ENCODE assay signal across 8 mouse cellular contexts in the genomic region with DNA sequence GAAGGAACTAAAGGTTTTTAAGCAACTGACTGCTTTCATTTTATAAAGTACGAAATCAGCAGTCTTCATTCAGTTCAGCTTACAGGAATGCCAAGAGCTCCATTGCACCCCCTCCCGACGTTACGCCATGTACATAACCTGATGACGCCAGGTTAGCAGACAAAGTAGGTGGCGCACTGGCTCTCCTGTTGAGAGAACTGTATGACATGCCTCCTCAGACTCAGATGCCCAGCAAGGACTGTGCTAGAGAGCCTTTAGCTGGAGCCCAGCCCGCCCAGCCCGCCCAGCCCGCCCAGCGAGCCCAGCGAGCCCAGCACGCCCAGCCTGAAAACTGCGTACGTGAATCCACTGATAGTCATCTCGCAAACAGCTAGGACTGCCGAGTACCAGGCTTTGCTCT. TPM values are rescaled to one million over a fixed set of nuclear protein-coding genes. Genes with fewer than 3 reads are reported as not detected.
A peak's percentile ranks its signal among the peaks of the same experiment; 100 is the strongest.
DNase-seq lines count a peak whose midpoint lies in the region; ATAC-seq and TF ChIP-seq lines count a peak whose summit lies in the region.

No protein-coding gene starts in this region.

- TF ChIP-seq EP300 in lung, postnatal 0 days (IDR thresholded peaks at IDR 0.05) = no peak

- ATAC-seq in lung, postnatal 0 days = peak; percentile 98

- no peak for TF ChIP-seq POLR2A in kidney, adult 2 months (IDR thresholded peaks at IDR 0.05; ENCODE audit: low read depth, low read length)

- 81% methylated on average over 16 of the region's 16 CpGs for WGBS in kidney, adult 2 months
- WGBS in lung, postnatal 0 days = 38% methylated on average over 16 of the region's 16 CpGs

- H3K4me1 ChIP-seq in kidney, adult 2 months (ENCODE audit: control insufficient read depth, insufficient read depth, low read length) = no peaks in the 10 kb centered on the region
- no peaks in the 10 kb centered on the region for H3K4me1 ChIP-seq in lung, postnatal 0 days (ENCODE audit: insufficient read depth, low read depth, low read length)

- H3K4me2 ChIP-seq in lung, postnatal 0 days (replicated peaks; ENCODE audit: low read depth, low read length) = peak overlapping the region; percentile 30

- TF ChIP-seq CTCF in kidney, adult 2 months (conservative IDR thresholded peaks at IDR 0.05; ENCODE audit: insufficient read depth, insufficient read length, low read depth, low read length) = peak; percentile 17; the same call in 1 of the 2 replicates
- TF ChIP-seq CTCF in lung, postnatal 0 days (IDR thresholded peaks at IDR 0.05) = peak; percentile 60

- H3K27me3 ChIP-seq in kidney, adult 2 months (replicated peaks; ENCODE audit: control insufficient read depth, insufficient read depth, low read length) = no peaks in the 10 kb centered on the region
- no peaks in the 10 kb centered on the region for H3K27me3 ChIP-seq in lung, postnatal 0 days (replicated peaks; ENCODE audit: insufficient read depth, low read length)

- H3K4me3 ChIP-seq in kidney, adult 2 months (ENCODE audit: insufficient read depth, low read depth, low read length) = no peak overlapping the region
- H3K4me3 ChIP-seq in lung, postnatal 0 days (ENCODE audit: low read depth, low read length) = no peak overlapping the region

- H3K9ac ChIP-seq in lung, postnatal 0 days (replicated peaks; ENCODE audit: low read depth) = no peak overlapping the region

- no peak overlapping the region for H3K27ac ChIP-seq in kidney, adult 2 months (ENCODE audit: insufficient read depth, low read depth, low read length)
- H3K27ac ChIP-seq in lung, postnatal 0 days (ENCODE audit: low read length) = no peak overlapping the region

- no peaks in the 10 kb centered on the region for H3K36me3 ChIP-seq in kidney, adult 2 months (ENCODE audit: control insufficient read depth, insufficient read depth, low read length)
- no peaks in the 10 kb centered on the region for H3K36me3 ChIP-seq in lung, postnatal 0 days (ENCODE audit: insufficient read depth, low read length)

- DNase-seq in right cerebral cortex, postnatal 14 days = peak; percentile 10
- DNase-seq in right cerebral cortex, adult 18-20 months = no peak
- peak; percentile 36 for DNase-seq in gastrocnemius, postnatal 14 days
- peak; percentile 64 for DNase-seq in kidney, adult 2 months
- peak; percentile 90 for DNase-seq in lung, postnatal 0 days (ENCODE audit: low spot score)
- DNase-seq in urinary bladder, postnatal 36 days (ENCODE audit: low spot score in 2 of 2) = peak; percentile 54 to 65
- no peak for DNase-seq in layer of hippocampus, postnatal 14 days (ENCODE audit: low spot score in 2 of 2)
- no peak for DNase-seq in Muller cell, postnatal 12 days (ENCODE audit: inconsistent ontology term)

- intact Hi-C loops in gastrocnemius, postnatal 14 days (cut with DNase I; ENCODE audit: low total_unique reads) = no loop called here

- H3K9me3 ChIP-seq in lung, postnatal 0 days (ENCODE audit: low read length) = no peaks in the 10 kb centered on the region

RNA-seq across cellular contexts. Expression of gene Efhc1, which starts 11.3 kb away (rescaled TPM):
- 1 to 10 TPM in 1 of 2 experiments, under 1 TPM in 1; 0.97 to 1.2 TPM for total RNA-seq in gastrocnemius, postnatal 14 days (2021)
- 0.48 and 0.52 TPM in 2 replicates for polyA plus RNA-seq in kidney, adult 2 months (2012; rRNA removed)
- polyA plus RNA-seq in lung, postnatal 0 days (2015; fragmentation: Nextera tagmentation; extraction: Ambion mirVana) = 8.4 and 10.3 TPM in 2 replicates
- total RNA-seq in layer of hippocampus, postnatal 14 days (2021) = 1 to 10 TPM; 2.2 to 2.7 TPM

RNA-seq across cellular contexts. Expression of gene Paqr8, which starts 49.7 kb away (rescaled TPM):
- 1 to 10 TPM; 1.5 to 1.8 TPM for total RNA-seq in gastrocnemius, postnatal 14 days (2021)
- polyA plus RNA-seq in kidney, adult 2 months (2012; rRNA removed) = 2.6 and 2.8 TPM in 2 replicates
- polyA plus RNA-seq in lung, postnatal 0 days (2015; fragmentation: Nextera tagmentation; extraction: Ambion mirVana) = 4.8 and 8.3 TPM in 2 replicates
- 100 to 1,000 TPM; 153 to 156 TPM for total RNA-seq in layer of hippocampus, postnatal 14 days (2021)

Comparison
In these comparisons a context has a peak if more than half of its experiments do, and no peak if none do; other contexts are left out.
1. DNase-seq: peak in right cerebral cortex, postnatal 14 days (single experiment), gastrocnemius, postnatal 14 days (single experiment), kidney, adult 2 months (single experiment), lung, postnatal 0 days (single experiment) and urinary bladder, postnatal 36 days (2 of 2); none in right cerebral cortex, adult 18-20 months (single experiment), layer of hippocampus, postnatal 14 days (0 of 2) and Muller cell, postnatal 12 days (single experiment).
2. RNA of gene Paqr8, which starts 49.7 kb away (total RNA-seq): 153 to 156 TPM in layer of hippocampus, postnatal 14 days; 1.5 to 1.8 TPM in gastrocnemius, postnatal 14 days; every median in the first group is over 10 times any median in the second.